Mouse (Mus musculus): ENCODE measurements at regions not wholly inside any gene's neighbourhood (a gene's known extent, or its start where the extent isn't known, plus 50 kb on each side); places are given as distances from the start of the nearest gene placed in this dataset.

GRCm38 (mm10) chr10:19526353-19526752 is 65.4 kb upstream of the Ifngr1 start:
- TF ChIP-seq CTCF (IDR thresholded peaks at IDR 0.05; ENCODE audit: low read depth) (no peak), EP300 (optimal IDR thresholded peaks at IDR 0.05) (no peak)
